In genomic region chr3:134146373-134147224, GRCm38 (mm10) we compare ENCODE assay signal across 8 mouse cellular contexts.
DNase-seq lines count a peak whose midpoint lies in the region; ATAC-seq and TF ChIP-seq lines count a peak whose summit lies in the region.

No protein-coding gene starts in this region.

- peak overlapping the region; percentile 46 for H3K4me2 ChIP-seq in forebrain, postnatal 0 days (ENCODE audit: low read depth)
- peak overlapping the region; percentile 53 for H3K4me2 ChIP-seq in hindbrain, embryonic 15.5 days
- peak overlapping the region; percentile 63 for H3K4me2 ChIP-seq in limb, embryonic 13.5 days (replicated peaks)
- peak overlapping the region; percentile 44 for H3K4me2 ChIP-seq in midbrain, postnatal 0 days (ENCODE audit: low read depth, low read length, poor library complexity, severe bottlenecking)

- 9% methylated on average over 14 of the region's 14 CpGs for WGBS in forebrain, postnatal 0 days
- 15% methylated on average over 14 of the region's 14 CpGs for WGBS in hindbrain, embryonic 15.5 days
- WGBS in limb, embryonic 13.5 days, result 11% methylated on average over 14 of the region's 14 CpGs
- 11% methylated on average over 14 of the region's 14 CpGs for WGBS in midbrain, postnatal 0 days
- 20% methylated on average over 14 of the region's 14 CpGs for WGBS in cerebellum, adult 2 months

- peak overlapping the region; percentile 44 for H3K9ac ChIP-seq in forebrain, postnatal 0 days
- peak overlapping the region; percentile 30 for H3K9ac ChIP-seq in hindbrain, embryonic 15.5 days
- H3K9ac ChIP-seq in limb, embryonic 13.5 days, result peak overlapping the region; percentile 48
- H3K9ac ChIP-seq in midbrain, postnatal 0 days (replicated peaks; ENCODE audit: low read length, poor library complexity, severe bottlenecking), result peak overlapping the region; percentile 37

- no peaks in the 10 kb centered on the region for H3K36me3 ChIP-seq in forebrain, postnatal 0 days (ENCODE audit: insufficient read depth)
- no peaks in the 10 kb centered on the region for H3K36me3 ChIP-seq in hindbrain, embryonic 15.5 days
- H3K36me3 ChIP-seq in limb, embryonic 13.5 days, result no peaks in the 10 kb centered on the region
- no peaks in the 10 kb centered on the region for H3K36me3 ChIP-seq in midbrain, postnatal 0 days (ENCODE audit: insufficient read depth, low read length)

- H3K4me1 ChIP-seq in forebrain, postnatal 0 days (ENCODE audit: insufficient read depth), result 0 out of 2 replicates have a peak, but pooled peaks cover 7% of the 10 kb centered on the region
- H3K4me1 ChIP-seq in hindbrain, embryonic 15.5 days (replicated peaks), result peaks cover 21% of the 10 kb centered on the region
- peaks cover 16% of the 10 kb centered on the region for H3K4me1 ChIP-seq in limb, embryonic 13.5 days
- H3K4me1 ChIP-seq in midbrain, postnatal 0 days (ENCODE audit: insufficient read depth, low read length), result no peaks in the 10 kb centered on the region
- H3K4me1 ChIP-seq in cerebellum, adult 2 months (ENCODE audit: control insufficient read depth, insufficient read depth, low read length), result no peaks in the 10 kb centered on the region

- peak; percentile 96 for ATAC-seq in forebrain, postnatal 0 days
- ATAC-seq in hindbrain, embryonic 15.5 days (ENCODE audit: low FRiP score, low read depth), result peak; percentile 98
- ATAC-seq in limb, embryonic 13.5 days (ENCODE audit: low FRiP score, low read depth), result peak; percentile 91
- ATAC-seq in midbrain, postnatal 0 days (ENCODE audit: low FRiP score), result peak; percentile 97

- H3K9me3 ChIP-seq in forebrain, postnatal 0 days (ENCODE audit: low read length), result no peaks in the 10 kb centered on the region
- H3K9me3 ChIP-seq in hindbrain, embryonic 15.5 days, result no peaks in the 10 kb centered on the region
- H3K9me3 ChIP-seq in limb, embryonic 13.5 days, result no peaks in the 10 kb centered on the region
- no peaks in the 10 kb centered on the region for H3K9me3 ChIP-seq in midbrain, postnatal 0 days (ENCODE audit: low read length)

- H3K27me3 ChIP-seq in forebrain, postnatal 0 days (ENCODE audit: insufficient read depth, low read length), result no peaks in the 10 kb centered on the region
- H3K27me3 ChIP-seq in hindbrain, embryonic 15.5 days, result no peaks in the 10 kb centered on the region
- H3K27me3 ChIP-seq in limb, embryonic 13.5 days, result no peaks in the 10 kb centered on the region
- no peaks in the 10 kb centered on the region for H3K27me3 ChIP-seq in midbrain, postnatal 0 days (ENCODE audit: insufficient read depth, low read length)
- no peaks in the 10 kb centered on the region; the same call in 1 of the 2 replicates for H3K27me3 ChIP-seq in cerebellum, adult 2 months (ENCODE audit: control insufficient read depth, insufficient read depth, low read length)

- TF ChIP-seq CTCF in forebrain, postnatal 0 days (IDR thresholded peaks at IDR 0.05; ENCODE audit: low read depth), result no peak
- TF ChIP-seq CTCF in midbrain, postnatal 0 days (IDR thresholded peaks at IDR 0.05), result 0 out of 2 replicates have a peak, but pooled peaks have one; percentile 3
- TF ChIP-seq CTCF in cerebellum, adult 2 months (IDR thresholded peaks at IDR 0.05; ENCODE audit: borderline replicate concordance, insufficient read depth, low read depth, low read length), result no peak

- peak overlapping the region; percentile 20 for H3K4me3 ChIP-seq in forebrain, postnatal 0 days (ENCODE audit: low read depth, low read length)
- peak overlapping the region; percentile 29 for H3K4me3 ChIP-seq in hindbrain, embryonic 15.5 days
- H3K4me3 ChIP-seq in limb, embryonic 13.5 days, result peak overlapping the region; percentile 37
- peak overlapping the region; percentile 15; the same call in 1 of the 2 replicates for H3K4me3 ChIP-seq in midbrain, postnatal 0 days (ENCODE audit: low read depth, low read length)
- H3K4me3 ChIP-seq in cerebellum, adult 2 months (replicated peaks; ENCODE audit: insufficient read depth, low read depth, low read length), result no peak overlapping the region

- 0 out of 2 replicates have a peak overlapping the region, but pooled peaks have one; percentile 17 for H3K27ac ChIP-seq in forebrain, postnatal 0 days (ENCODE audit: low read depth, low read length)
- H3K27ac ChIP-seq in hindbrain, embryonic 15.5 days (replicated peaks), result peak overlapping the region; percentile 82
- no peak overlapping the region for H3K27ac ChIP-seq in limb, embryonic 13.5 days
- H3K27ac ChIP-seq in midbrain, postnatal 0 days (ENCODE audit: low read depth, low read length), result peak overlapping the region; percentile 82
- H3K27ac ChIP-seq in cerebellum, adult 2 months (ENCODE audit: insufficient read depth, low read length), result no peak overlapping the region

- no peak for TF ChIP-seq POLR2A in cerebellum, adult 2 months (IDR thresholded peaks at IDR 0.05; ENCODE audit: borderline replicate concordance, insufficient read depth, low read length)

- DNase-seq in urinary bladder, postnatal 14 days (ENCODE audit: low spot score), result peak; percentile 7
- DNase-seq in urinary bladder, postnatal 4 days (ENCODE audit: low spot score in 2 of 2), result no peak
- DNase-seq in forebrain, postnatal 0 days, result peak; percentile 77
- peak; percentile 82 for DNase-seq in midbrain, postnatal 0 days (ENCODE audit: low spot score)
- DNase-seq in thymus, postnatal 0 days (ENCODE audit: low spot score), result no peak
- DNase-seq in cerebellum, adult 2 months, result no peak

Comparison
In these comparisons a context has a peak if more than half of its experiments do, and no peak if none do; other contexts are left out.
1. DNase-seq: peak in urinary bladder, postnatal 14 days (single experiment), forebrain, postnatal 0 days (single experiment) and midbrain, postnatal 0 days (single experiment); none in urinary bladder, postnatal 4 days (0 of 2), thymus, postnatal 0 days (single experiment) and cerebellum, adult 2 months (0 of 2).
2. H3K27ac ChIP-seq: peak in forebrain, postnatal 0 days (single experiment), hindbrain, embryonic 15.5 days (single experiment) and midbrain, postnatal 0 days (single experiment); none in limb, embryonic 13.5 days (single experiment) and cerebellum, adult 2 months (single experiment).
3. Peak in every context shown above with its lines, with median percentiles within 50 percentile points of each other: ATAC-seq, H3K4me2 ChIP-seq and H3K9ac ChIP-seq.